Mouse (Mus musculus) ovary, postnatal 14 days (tissue): ENCODE data around the gene Myl3.

Source experiments
- DNase-seq: peaks from one replicate; pipeline ENCODE4 v3.0.0; 2022; ENCODE audit warnings: low spot score

Gene Myl3

GRCm38 (mm10) chr9:110731859-110732258, 9.8 kb upstream of the Myl3 start:
- DNase-seq: no peak

- DNase-seq: peak; percentile 57
Measured at GRCm38 (mm10) chr9:110732623-110733022, 9.0 kb upstream of the Myl3 start.

- DNase-seq: no peak
Measured at GRCm38 (mm10) chr9:110733102-110733501, 8.6 kb upstream of the Myl3 start.

GRCm38 (mm10) chr9:110734154-110734553, 7.5 kb upstream of the Myl3 start:
- no peak for DNase-seq

GRCm38 (mm10) chr9:110736362-110736761, 5.3 kb upstream of the Myl3 start:
- no peak for DNase-seq

- DNase-seq: no peak
Measured at GRCm38 (mm10) chr9:110738054-110738453, 3.6 kb upstream of the Myl3 start.

- DNase-seq: no peak
Measured at GRCm38 (mm10) chr9:110739961-110740360, 1.7 kb upstream of the Myl3 start.

- DNase-seq: no peak
Measured at GRCm38 (mm10) chr9:110742295-110742950, 762 bp downstream of the Myl3 start.

GRCm38 (mm10) chr9:110742951-110743455, 1.3 kb downstream of the Myl3 start:
- no peak for DNase-seq

GRCm38 (mm10) chr9:110743456-110744323, 2.0 kb downstream of the Myl3 start:
- DNase-seq: no peak

GRCm38 (mm10) chr9:110745752-110746151, 4.1 kb downstream of the Myl3 start:
- no peak for DNase-seq

- DNase-seq: no peak
Measured at GRCm38 (mm10) chr9:110746238-110746637, 4.6 kb downstream of the Myl3 start.

- no peak for DNase-seq
Measured at GRCm38 (mm10) chr9:110746961-110747360, 5.3 kb downstream of the Myl3 start, which contains the start of gene Pth1r. TSS of gene Pth1r (minus strand) at chr9:110747145.

GRCm38 (mm10) chr9:110748451-110748850, 6.8 kb downstream of the Myl3 start:
- no peak for DNase-seq

GRCm38 (mm10) chr9:110750404-110751187, 8.9 kb downstream of the Myl3 start:
- DNase-seq: no peak

GRCm38 (mm10) chr9:110751412-110751811, 9.8 kb downstream of the Myl3 start:
- DNase-seq: no peak

- no peak for DNase-seq
Measured at GRCm38 (mm10) chr9:110752917-110753435, 11.3 kb downstream of the Myl3 start.

GRCm38 (mm10) chr9:110753773-110754172, 12.1 kb downstream of the Myl3 start:
- DNase-seq: no peak

- no peak for DNase-seq
Measured at GRCm38 (mm10) chr9:110757816-110758215, 16.2 kb downstream of the Myl3 start.

GRCm38 (mm10) chr9:110758605-110759004, 16.9 kb downstream of the Myl3 start:
- DNase-seq: peak; percentile 80

GRCm38 (mm10) chr9:110759265-110759664, 17.6 kb downstream of the Myl3 start:
- DNase-seq: peak; percentile 57

GRCm38 (mm10) chr9:110760886-110761285, 19.2 kb downstream of the Myl3 start:
- DNase-seq: no peak
